Mouse (Mus musculus) frontal cortex, adult 2 months (tissue): Measurements from ENCODE around the gene Fbxl17. TPM values are rescaled to one million over a fixed set of nuclear protein-coding genes. Genes with fewer than 3 reads are reported as not detected.

Experiments
- DNase-seq, 2 experiments: peaks; one replicate each; pipeline ENCODE4 v3.0.0; 2022; ENCODE audit warnings: low spot score in 1 of 2; ENCODE audit errors: extremely low spot score in 1 of 2
- polyA plus RNA-seq: library from polyadenylated mRNA; depleted of rRNA; stranded (reverse); fragments of >200 nt; gene quantifications from 2 replicates; pipeline ENCODE4 v1.2.3, GENCODE M21; 2012

Gene Fbxl17
- polyA plus RNA-seq, 1 experiment = 27.0 TPM

DNA sequence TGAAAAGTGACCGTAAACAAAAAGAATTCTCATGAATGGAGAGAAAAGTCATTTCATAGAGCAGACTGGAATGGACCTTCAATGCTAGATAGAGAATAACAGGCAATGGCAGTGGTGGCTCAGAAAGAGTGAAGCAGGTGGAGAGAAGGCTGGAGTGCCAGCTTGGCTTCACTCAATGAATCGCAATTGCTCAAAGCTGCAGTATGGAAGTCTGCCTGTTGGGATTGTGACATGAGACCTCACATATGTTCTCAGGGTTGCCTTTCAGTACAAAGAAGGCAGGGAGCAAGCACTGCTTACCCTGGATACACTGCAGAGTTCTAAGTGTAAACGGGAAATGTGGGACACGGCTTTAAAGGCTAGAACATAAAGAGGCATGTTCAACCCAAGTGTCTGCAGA is 211.0 kb downstream of the Fbxl17 start:
- no peak for DNase-seq

DNA sequence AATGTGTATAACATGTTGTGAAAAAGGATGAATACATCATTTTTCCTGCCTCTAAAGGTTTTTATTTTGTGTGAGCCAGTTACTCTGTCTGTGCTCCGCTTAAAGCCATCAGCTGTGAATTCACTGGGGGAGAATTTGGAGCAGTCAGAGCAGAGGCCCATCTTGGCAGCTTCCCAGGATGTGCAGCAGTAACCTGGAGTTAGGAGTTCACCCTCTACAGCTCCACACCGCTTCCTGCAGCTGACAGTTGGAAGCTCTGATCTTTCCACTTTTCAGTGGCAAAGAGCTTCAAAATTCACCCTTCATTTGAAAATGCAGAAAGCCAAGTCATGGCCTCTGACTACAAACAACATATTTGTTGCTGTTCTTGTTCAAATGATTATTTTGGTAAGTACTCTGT is 212.4 kb downstream of the Fbxl17 start:
- no peak for DNase-seq

DNA sequence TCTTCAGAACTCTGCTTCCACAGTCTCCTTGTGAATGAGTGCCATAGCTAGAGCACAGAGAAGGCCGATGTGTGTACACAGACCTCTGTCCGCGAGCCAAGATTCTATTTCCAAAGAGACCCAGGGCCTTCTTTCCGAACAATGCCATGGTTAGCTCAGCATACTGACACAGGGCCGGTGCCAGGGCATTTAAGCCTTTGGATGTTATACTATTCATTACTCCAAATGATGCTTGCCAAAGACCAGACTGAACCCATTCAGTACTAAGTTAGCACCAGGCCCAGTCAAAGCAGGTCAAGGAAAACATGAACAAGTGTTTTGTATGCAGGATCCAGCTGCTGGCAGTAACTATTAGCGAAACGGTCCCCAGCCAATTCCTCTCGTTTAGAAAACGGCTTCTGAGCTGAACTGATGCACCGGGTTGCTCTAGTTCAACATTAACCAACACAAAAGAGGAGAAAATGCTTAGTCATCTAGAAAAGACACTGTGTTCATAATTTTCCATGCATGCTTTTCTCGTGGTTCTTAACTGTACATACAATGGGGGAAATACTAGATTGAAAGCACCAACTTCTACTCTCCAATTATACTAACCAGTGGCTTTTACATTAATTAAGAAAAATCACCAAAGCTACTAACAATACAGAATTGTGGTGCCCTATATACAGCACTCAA is 214.4 kb downstream of the Fbxl17 start:
- DNase-seq = peak; percentile 74 to 80

DNA sequence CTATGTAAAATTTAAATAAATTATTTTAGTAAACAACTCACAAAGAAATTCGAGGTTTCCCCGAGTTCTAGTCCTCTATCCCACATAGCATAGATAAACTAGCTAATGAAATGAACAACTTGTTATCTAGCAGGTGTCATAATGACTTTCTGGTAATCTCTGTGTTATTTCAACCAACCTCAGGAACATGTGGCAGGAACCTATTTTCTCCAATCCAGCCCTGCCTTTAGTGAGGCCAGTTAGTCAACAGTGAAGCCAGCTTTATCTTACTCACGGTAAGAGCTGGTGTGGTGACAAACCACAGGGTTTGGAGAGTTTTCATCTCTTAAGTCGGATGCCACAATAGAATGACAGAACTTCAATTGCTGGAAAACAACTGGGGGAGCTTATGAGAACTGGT is 215.7 kb downstream of the Fbxl17 start:
- no peak for DNase-seq

DNA sequence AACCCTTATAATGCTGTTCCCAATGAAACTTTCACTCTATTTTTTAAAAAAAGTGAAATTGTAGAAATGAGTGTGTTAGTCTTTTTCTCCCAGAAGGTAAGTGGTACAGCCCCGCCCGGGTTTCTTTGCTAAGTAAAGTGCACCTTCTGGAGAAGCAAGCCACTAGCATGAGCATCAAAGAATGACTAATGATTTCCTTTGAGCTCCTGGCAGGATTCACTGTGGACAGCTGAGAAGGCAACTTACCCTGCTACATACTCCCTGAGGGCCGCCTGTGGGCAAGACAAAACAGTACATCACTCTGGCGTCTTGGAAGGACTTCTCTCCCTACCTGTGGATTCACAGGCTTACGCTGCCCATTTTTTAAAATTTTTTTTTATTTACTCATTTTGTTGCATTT is 217.8 kb downstream of the Fbxl17 start:
- no peak for DNase-seq

DNA sequence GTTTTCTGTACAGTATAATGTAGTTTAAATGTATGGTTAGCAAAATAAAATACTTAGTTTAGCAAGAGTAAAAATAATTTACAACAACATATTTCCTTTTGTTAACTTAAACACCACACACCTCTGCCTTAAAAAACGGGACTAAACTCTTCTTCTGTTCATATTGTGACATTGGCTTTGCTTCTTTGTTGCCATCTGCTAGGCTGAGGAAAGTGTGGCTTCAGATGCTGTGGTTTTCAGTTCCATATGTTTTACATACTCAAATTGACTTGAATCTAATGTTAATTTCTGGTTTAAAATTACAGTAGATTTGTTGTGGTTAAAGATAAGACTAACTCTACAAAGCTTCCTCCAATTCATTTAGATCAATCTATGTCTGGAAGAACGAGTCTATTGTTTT is 218.8 kb downstream of the Fbxl17 start:
- DNase-seq = no peak

DNA sequence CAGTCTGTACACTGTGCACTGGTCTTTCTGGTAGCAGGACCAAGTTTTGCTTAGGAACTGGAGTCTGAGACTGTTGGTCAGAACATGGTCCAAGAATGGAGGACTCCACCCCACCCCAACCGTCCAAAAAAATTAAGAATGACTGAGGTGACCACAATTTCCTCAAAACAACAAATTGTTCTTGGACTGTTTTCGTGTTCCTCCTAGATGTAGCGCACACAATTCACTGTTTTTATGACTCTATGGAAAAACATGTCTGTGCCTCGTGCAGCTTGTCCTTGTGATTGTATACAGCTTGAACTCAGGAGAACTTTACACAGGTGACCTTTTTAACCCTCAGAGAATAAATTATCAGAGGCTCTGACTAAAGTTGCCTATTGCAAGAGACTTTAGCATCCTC is 220.7 kb downstream of the Fbxl17 start:
- no peak for DNase-seq

DNA sequence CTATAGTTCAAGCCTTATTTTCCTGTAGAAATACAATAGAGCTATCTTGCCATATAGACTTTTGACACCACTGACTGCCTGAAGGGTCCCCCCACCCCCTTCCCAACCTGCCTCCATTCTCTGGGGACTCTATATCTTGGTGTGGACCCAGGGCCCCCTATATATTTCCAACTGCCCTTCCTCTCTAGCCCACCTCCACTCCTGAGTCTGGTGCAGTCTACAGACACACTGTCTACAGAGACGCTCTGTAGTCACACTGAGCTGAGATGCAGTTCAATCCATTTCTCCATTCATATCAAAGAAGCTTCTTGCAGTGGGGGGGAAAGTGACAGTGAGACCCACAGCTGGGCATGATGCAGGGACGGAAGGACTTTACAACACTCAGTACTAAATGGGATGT is 226.5 kb downstream of the Fbxl17 start:
- no peak for DNase-seq

DNA sequence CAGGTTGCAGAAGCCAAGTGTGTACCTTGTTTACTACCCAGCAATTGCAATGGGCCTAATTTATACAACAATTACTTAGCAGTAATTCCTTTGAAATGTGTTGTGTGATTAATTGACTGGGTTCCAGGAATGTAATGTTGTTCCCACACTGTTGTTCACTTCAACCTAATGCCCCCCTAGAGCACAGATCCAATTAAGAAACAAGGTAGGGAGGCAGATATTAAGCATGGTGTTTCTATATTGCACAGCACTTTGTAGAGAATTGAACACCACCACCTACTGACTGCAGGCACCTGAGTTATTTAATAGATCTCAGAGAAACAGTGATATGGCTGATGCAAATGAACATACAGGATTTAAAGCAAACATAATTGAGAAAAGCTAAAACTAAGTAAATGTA is 226.9 kb downstream of the Fbxl17 start:
- no peak for DNase-seq

DNA sequence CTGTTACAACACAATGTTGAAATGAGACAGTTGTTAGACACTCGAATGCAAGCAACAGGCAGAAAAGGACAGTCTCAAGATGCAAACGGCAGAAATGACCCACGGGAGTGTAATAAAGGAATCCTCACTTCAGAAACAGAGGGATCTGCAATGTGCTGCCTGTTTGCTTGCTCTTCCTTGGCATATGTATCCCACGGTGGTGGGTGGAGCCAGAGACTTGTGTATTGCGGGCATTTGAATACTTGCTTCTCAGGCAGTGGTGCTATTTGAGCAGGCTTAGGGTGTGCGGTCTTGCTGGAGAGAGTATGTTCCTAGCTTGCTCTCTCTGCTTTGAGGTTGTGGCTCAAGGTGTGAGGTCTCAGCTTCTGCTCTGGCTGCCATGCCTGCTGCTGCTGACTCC is 228.8 kb downstream of the Fbxl17 start:
- DNase-seq = no peak

DNA sequence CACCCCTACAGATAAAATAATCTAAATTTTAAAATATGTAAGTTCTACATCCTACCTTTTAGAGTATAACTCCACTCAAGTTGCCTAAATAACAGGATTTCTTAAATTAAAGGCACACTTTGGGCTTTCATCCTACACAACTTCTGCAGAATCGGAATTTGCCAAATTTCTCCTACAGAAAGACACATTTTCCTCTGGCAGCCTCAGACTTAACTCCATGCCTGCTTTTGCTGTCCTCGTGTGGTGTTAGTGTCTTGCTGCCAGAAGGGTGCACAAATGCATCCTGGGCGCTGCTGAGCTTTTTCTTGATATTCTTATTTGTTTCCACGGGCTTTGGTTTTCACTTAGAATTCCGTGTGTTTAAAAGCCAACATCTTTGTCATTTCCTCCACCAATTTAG is 229.3 kb downstream of the Fbxl17 start:
- peak in 1 of 2 experiments; percentile 43 for DNase-seq

DNA sequence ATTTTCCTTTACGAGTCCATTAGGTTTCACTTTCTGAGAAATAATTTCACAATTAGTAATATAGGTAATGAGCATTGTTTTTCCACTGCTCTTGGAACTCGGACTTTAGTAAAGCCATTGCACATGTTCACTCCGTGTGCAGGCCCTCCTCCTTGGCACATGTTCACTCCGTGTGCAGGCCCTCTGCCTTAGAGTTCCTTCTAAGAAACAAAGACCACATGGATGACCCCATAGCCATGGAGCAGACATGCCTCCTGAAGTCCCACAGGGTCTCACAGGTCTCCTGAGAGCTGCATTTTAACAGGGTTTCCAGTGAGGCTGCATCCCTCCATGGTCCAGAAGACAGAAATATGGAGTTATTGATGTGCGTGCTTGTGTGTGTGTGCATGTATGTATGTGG is 237.1 kb downstream of the Fbxl17 start:
- DNase-seq = no peak

DNA sequence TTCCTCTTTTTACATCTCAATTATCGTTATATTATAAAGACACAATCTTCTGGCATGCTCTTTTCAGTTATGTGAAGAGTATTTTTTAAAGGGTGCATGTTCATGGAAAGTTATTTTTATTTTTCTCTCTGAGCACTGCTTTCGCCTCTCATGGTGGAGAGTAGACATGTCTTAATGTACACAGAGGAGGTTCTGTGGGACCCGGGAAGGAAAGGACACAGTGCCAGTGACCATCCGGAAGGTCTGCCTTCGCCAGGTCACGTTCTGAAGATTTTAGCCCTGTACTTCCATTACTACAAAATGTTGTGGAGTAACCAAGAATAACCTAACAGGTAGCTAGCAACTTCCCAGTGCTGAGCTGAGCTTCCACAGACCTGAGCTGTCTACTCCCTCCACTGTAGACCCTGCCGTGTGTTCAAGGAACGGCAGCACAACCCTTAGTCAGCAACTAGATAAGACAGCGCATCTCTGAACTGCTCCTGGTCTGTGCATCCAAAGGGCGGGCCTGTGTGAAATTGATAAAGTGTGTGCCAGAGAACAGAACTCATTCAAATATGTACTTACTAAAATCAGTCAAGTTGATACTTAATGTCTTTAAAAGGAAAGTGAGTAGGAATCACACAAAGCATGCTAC is 238.2 kb downstream of the Fbxl17 start:
- no peak for DNase-seq

DNA sequence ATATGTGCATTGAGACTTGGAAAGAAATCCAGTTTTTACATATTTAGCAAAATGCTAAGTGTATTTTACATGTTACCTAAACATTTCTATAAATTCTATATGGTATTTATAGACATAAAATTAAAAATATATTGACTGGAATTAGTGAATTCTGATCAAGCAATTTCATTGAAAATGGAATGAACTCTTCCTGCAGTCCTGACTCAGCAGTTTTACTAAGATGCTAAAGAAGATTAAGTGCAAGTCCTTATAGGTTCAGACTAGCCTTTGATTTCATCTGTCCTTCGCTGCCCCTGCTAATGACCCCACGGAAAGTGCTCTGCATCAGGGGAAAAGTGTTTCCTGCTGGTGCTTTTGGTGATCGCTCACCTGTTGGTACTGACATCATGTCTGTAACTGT is 240.7 kb downstream of the Fbxl17 start:
- no peak for DNase-seq

DNA sequence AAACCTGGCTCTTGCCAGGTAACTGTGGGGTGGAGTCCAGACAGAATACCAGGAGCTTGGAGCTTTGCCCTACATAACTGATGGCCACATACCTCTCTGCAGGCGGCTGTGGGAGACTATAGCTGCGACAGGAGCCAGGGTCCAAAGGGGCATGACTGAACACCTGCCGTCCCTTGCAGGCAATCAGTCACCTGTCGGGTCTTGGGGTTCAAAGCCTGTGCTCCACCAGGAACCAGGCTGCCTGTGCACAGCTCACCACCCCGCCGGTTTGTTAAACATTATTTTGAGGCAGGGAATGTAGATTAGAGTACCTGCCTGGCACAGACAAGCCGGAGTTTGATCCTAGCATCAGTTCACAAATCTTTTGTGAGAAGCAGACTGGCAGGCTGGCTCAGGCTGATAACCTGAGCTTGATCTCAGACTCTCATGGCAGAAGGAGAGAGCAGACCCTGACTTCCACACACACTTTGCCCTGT is 253.6 kb downstream of the Fbxl17 start:
- no peak for DNase-seq

DNA sequence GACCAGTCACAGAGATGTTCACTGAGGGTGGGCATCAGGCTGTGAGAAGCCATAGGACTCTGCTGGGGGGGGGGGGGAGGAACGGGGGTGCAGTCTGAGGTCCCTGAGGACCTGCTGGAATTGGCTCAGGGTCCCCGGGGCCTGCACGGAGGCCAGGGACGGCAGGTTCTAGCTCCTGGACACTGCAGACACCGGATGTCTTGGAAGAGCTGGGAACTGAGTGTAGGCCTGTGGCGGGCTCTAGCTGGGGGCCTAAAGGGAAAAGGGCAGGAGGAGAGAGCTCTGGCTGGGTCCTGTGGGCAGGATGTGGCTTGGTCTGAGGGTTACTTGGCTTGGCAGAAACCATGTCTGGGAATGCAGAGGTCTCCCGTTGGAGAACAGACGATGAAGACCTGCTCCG is 254.3 kb downstream of the Fbxl17 start:
- no peak for DNase-seq

DNA sequence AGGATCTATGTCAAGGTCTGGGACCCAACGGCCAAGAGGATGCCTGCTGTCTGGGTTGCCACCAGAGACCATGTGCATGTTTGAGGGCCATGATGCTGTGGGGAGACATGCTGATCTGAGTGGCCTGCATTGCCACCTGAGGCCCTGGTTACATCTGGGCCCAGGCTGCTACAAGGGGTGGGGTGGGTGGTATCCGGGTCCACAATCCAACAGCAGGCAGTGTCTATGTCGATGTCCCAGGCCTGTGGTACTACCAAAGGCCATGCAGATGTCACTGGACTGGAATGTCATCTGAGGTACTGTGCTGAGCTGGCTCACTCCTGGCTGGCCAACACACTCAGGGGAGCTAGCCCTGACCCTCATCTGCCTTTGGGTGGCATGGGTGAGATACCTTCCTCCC is 257.1 kb downstream of the Fbxl17 start:
- DNase-seq = no peak

DNA sequence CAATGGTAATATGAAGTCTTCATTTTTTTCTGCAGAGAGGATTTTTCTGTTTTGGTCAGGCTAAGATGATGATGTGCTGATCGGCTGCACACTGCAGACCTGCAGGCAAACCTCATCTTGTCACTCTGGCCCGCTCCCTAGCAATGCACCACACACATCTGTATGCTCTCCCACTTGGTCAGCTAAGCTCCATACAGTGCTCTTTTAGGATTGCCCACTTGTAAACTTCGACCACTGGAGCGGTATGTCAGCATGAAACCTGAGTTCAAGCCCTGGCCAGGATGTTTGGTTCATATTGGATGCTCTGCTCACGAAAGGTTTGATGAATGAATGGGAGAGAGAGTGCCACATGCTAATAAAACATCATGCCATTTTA is 259.1 kb downstream of the Fbxl17 start:
- DNase-seq = no peak

DNA sequence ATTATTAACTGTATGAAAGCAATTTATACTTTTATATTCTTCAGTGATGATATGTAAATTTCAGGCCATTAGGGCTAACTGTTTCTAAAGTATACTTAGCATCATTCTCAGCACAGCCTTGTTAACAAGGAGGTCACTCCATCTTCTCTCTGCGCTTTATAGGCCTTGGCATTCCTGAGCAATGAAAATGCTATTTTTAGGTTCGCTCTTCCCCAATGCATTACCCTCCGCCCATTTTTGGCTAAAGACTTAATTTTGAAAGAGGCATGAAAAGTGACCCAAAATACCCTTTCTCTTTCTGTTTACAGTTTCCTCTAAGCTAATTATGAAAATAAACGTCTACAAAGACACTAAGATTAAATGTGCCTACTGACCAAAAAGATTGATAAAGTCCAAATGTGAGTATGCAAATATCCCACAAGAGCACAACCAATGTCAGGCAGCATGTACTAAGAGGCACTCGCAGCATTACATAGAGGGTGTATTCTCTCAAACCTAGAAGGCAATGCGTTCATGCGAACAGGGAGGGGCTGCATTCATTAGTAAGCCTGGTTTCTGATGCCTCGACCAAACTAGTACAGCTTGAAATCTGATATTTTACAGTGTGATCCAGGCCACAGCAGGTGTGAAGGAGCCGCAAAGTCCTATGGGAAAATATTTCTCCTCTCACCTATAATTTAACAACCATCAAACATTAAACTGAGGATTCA is 259.6 kb downstream of the Fbxl17 start:
- no peak for DNase-seq

DNA sequence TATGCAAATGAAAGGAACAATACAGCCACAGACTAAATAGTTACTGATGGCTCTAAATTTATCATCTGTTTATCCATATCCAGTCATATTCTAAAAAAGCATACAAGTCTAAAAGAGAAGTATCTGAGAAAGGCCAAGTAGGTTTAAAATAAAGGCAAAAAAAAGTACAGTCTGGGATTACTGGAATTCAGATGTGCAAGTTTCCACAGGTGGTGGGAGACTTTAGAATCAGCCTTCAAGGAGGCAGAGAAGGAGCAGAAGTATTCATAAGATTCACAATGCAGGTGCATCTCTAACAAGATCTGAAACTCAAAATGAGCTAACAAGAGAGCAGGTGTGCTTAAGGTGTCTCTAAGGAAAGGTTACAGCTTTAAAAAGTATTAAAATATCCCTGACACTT is 263.0 kb downstream of the Fbxl17 start:
- DNase-seq = no peak

DNA sequence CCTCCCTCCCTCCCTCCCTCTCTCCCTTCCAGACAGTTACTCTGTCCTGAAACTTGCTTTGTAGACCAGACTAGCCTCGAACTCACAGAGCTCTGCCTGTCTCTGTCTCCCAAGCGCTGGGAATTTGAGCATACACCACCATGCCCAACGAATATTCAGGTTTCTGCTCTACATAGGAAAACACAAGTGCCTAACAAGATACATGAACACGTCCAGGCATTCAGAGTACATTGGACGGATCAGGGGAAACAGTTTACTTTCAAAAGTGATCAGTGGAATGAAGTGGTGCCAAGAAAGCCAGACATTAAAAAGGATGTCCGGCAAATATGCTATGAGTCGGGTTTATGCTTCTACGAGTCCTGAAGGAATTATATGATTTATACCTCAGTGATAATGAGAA is 263.6 kb downstream of the Fbxl17 start:
- DNase-seq = no peak

DNA sequence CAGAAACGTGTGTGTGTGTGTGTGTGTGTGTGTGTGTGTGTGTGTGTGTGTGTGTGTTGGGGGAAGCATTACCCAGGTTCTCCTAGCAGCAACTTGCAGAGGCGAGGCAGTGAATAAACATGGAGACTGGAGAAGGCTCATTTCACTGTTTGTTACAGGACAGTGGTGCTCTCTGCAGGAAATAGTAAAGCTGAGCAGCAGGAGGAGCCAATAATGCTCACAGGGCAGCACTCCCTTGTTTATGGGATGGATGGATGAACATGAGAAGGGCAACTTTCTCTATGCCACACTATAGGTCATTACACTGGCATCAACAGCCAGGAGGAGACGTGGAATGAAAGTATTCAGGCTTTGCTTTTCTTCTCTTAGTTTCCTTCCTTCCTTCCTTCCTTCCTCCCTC is 264.0 kb downstream of the Fbxl17 start:
- no peak for DNase-seq
